Mouse (Mus musculus) liver, embryonic 13.5 days (tissue): Measurements from ENCODE around the gene Dzip1. TPM values are rescaled to one million over a fixed set of nuclear protein-coding genes. Genes with fewer than 3 reads are reported as not detected.

Source experiments
- ATAC-seq: fragments of 200-750 bp; cut with Nextera tagmentation; 2 replicates; pipeline ENCODE4 v1.8.0; 2017; ENCODE audit warnings: low read depth, mild to moderate bottlenecking, moderate number of reproducible peaks, moderate library complexity
- DNase-seq: peaks from one replicate; pipeline ENCODE4 v3.0.0; 2022
- H3K27ac ChIP-seq: fragments of 300-500 bp; sonication (generic); 2 replicates; pipeline ENCODE4 v1.5.1; 2015; ENCODE audit warnings: moderate library complexity, mild to moderate bottlenecking, inconsistent platforms
- H3K27me3 ChIP-seq: fragments of 300-500 bp; sonication (generic); 2 replicates; pipeline ENCODE4 v1.6.1; 2015; ENCODE audit warnings: mild to moderate bottlenecking, inconsistent platforms
- H3K36me3 ChIP-seq: fragments of 300-500 bp; sonication (generic); 2 replicates; pipeline ENCODE4 v1.6.1; 2015; ENCODE audit warnings: mild to moderate bottlenecking, inconsistent platforms
- H3K4me1 ChIP-seq: fragments of 300-500 bp; sonication (generic); replicated peaks from 2 replicates; pipeline ENCODE4 v1.6.1; 2015; ENCODE audit warnings: inconsistent platforms
- H3K4me2 ChIP-seq: fragments of 300-500 bp; sonication (generic); 2 replicates; pipeline ENCODE4 v1.6.1; 2015; ENCODE audit warnings: inconsistent platforms, mild to moderate bottlenecking, moderate library complexity
- H3K4me3 ChIP-seq: fragments of 300-500 bp; sonication (generic); replicated peaks from 2 replicates; pipeline ENCODE4 v1.5.1; 2015; ENCODE audit warnings: mild to moderate bottlenecking, inconsistent platforms
- H3K9ac ChIP-seq: fragments of 300-500 bp; sonication (generic); 2 replicates; pipeline ENCODE4 v1.6.1; 2015; ENCODE audit warnings: mild to moderate bottlenecking, inconsistent platforms
- H3K9me3 ChIP-seq: fragments of 300-500 bp; sonication (generic); replicated peaks from 2 replicates; pipeline ENCODE4 v1.6.1; 2016; ENCODE audit warnings: inconsistent platforms
- WGBS: fragments of 180-500 bp; shearing (Covaris S2); methylation state at CpG from one replicate; pipeline ENCODE4 v1.1.7; 2015; ENCODE audit not compliant: insufficient replicate concordance; 5-methylcytosine and 5-hydroxymethylcytosine counted together
- polyA plus RNA-seq: library from polyadenylated mRNA; unstranded; fragments of >200 nt; fragmentation: Nextera tagmentation; extraction: Ambion mirVana; gene quantifications from 2 replicates; pipeline ENCODE4 v1.2.1, GENCODE M21; 2015

Gene Dzip1
- polyA plus RNA-seq, 1 experiment from 2014 or later = 2.1 TPM

DNA sequence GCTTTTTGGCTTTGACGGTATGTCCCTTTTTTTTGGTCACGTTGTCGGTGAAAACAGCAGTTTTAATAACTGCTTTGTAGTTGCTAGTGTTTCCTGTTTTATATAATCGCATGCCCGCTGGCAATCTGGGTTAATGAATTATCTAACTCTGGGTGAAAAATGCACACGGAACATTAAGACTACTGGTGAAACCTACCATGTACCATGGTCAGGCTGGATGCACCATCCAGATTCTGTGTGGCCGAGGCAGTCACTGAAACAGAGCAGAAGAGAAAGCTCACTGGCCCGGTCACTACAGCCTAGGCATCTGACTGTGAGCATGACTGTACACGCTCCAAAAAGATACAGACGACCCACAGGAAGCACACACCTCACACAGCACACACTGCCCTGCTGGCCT is 29.6 kb downstream of the Dzip1 start:
- H3K27me3 ChIP-seq = no peaks in the 10 kb centered on the region
- ATAC-seq = no peak
- no peaks in the 10 kb centered on the region for H3K9me3 ChIP-seq
- H3K27ac ChIP-seq = no peak overlapping the region
- DNase-seq = no peak
- no peaks in the 10 kb centered on the region for H3K36me3 ChIP-seq
- no peak overlapping the region for H3K4me2 ChIP-seq
- no peaks in the 10 kb centered on the region for H3K4me1 ChIP-seq
- 75% methylated on average over 10 of the region's 10 CpGs for WGBS
- H3K9ac ChIP-seq = no peak overlapping the region
- H3K4me3 ChIP-seq = no peak overlapping the region

GRCm38 (mm10) chr14:118895228-118895627 is 30.0 kb downstream of the Dzip1 start:
- WGBS = 80% methylated on average over 7 of the region's 7 CpGs
- no peaks in the 10 kb centered on the region for H3K36me3 ChIP-seq
- no peaks in the 10 kb centered on the region for H3K9me3 ChIP-seq
- no peak for ATAC-seq
- no peak for DNase-seq
- no peaks in the 10 kb centered on the region for H3K27me3 ChIP-seq
- no peak overlapping the region for H3K4me3 ChIP-seq
- H3K9ac ChIP-seq = no peak overlapping the region
- H3K27ac ChIP-seq = no peak overlapping the region
- no peaks in the 10 kb centered on the region for H3K4me1 ChIP-seq
- H3K4me2 ChIP-seq = no peak overlapping the region

DNA sequence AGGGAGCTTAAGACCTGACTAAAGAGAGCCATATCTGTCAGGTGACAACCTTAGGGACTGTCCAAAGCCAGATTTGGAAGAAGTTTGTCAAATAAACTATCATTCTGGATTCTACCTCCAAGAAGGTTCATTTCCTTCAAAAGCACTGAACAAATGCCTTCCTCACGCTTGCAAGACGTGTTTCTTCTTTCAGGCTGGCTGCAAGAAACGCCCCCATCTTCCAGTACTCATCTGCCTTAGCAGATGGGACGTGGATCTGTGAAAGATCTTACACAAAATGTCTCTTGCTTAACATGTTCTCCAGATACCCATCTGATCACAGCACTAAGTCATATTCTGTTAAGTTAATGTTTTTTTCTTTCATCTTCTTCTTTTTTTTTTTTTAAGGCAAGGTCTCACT is 35.2 kb downstream of the Dzip1 start:
- ATAC-seq (no peak), DNase-seq (no peak)
- Histone ChIP-seq H3K9me3 (no peaks in the 10 kb centered on the region), H3K27me3 (no peaks in the 10 kb centered on the region), H3K9ac (no peak overlapping the region), H3K4me1 (peaks cover 14% of the 10 kb centered on the region), H3K4me2 (no peak overlapping the region), H3K36me3 (no peaks in the 10 kb centered on the region), H3K27ac (no peak overlapping the region), H3K4me3 (no peak overlapping the region)
- 70% methylated on average over 4 of the region's 4 CpGs for WGBS

- DNase-seq (no peak), ATAC-seq (peak; percentile 41)
- peaks cover 42% of the 10 kb centered on the region for H3K4me1 ChIP-seq
- 57% methylated on average over 7 of the region's 7 CpGs for WGBS
- H3K9ac ChIP-seq = 0 out of 2 replicates have a peak overlapping the region, but pooled peaks have one; percentile 11
- H3K4me3 ChIP-seq = no peak overlapping the region
- H3K27me3 ChIP-seq = no peaks in the 10 kb centered on the region
- peaks cover 6% of the 10 kb centered on the region; the same call in 1 of the 2 replicates for H3K36me3 ChIP-seq
- no peaks in the 10 kb centered on the region for H3K9me3 ChIP-seq
- H3K4me2 ChIP-seq = peak overlapping the region; percentile 62
- peak overlapping the region; percentile 74 for H3K27ac ChIP-seq
These were observed 41.1 kb downstream of the Dzip1 start for GRCm38 (mm10) chr14:118884250-118884556.

GRCm38 (mm10) chr14:118883344-118884249 is 41.7 kb downstream of the Dzip1 start:
- Histone ChIP-seq H3K4me2 (peak overlapping the region; percentile 62), H3K9me3 (no peaks in the 10 kb centered on the region), H3K36me3 (peaks cover 11% of the 10 kb centered on the region), H3K27me3 (no peaks in the 10 kb centered on the region), H3K4me3 (peak overlapping the region; percentile 41), H3K9ac (peak overlapping the region; percentile 53), H3K27ac (peak overlapping the region; percentile 74), H3K4me1 (peaks cover 42% of the 10 kb centered on the region)
- ATAC-seq (peak; percentile 93), DNase-seq (peak; percentile 59)
- WGBS = 48% methylated on average over 18 of the region's 18 CpGs

- Histone ChIP-seq H3K9me3 (no peaks in the 10 kb centered on the region), H3K36me3 (peaks cover 13% of the 10 kb centered on the region)
- WGBS = 84% methylated on average over 10 of the region's 10 CpGs
These were observed 44.6 kb downstream of the Dzip1 start for GRCm38 (mm10) chr14:118880696-118881095.

DNA sequence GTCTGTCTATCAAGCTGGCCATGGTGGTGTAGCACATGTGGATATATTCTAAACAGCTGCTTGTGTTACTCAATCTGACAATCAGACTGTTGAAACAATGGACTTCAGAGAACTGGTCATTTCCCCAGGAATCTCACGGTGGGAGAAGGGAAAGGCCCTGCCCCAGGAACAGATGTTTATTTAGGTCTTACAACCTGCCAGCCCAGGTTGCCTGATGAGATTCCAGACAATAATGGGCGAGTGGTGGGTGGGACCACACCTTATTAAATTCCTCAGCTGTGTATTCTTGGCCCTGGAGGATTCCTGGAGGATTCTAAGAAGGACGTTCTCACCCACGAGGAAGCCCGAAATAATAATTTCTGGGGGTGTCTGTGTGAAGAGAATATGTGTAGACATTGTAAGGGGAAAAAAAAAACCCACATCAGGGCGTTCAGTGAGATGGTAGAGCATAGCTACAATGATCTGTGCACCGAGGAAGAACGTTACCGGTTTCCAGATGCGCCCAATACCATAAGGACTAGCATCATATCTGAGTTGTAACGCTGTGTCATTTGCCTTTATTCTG is 46.8 kb downstream of the Dzip1 start:
- Histone ChIP-seq H3K27ac (no peak overlapping the region), H3K9ac (no peak overlapping the region), H3K9me3 (no peaks in the 10 kb centered on the region), H3K27me3 (no peaks in the 10 kb centered on the region), H3K4me1 (peaks cover 11% of the 10 kb centered on the region), H3K4me2 (no peak overlapping the region), H3K36me3 (peaks cover 13% of the 10 kb centered on the region), H3K4me3 (no peak overlapping the region)
- DNase-seq = no peak
- no peak for ATAC-seq
- 72% methylated on average over 11 of the region's 11 CpGs for WGBS

More at GRCm38 (mm10) chr14:118880696-118881095, 44.6 kb downstream of the Dzip1 start:
- no peak overlapping the region for H3K4me3 ChIP-seq
- H3K27me3 ChIP-seq = no peaks in the 10 kb centered on the region
- ATAC-seq (no peak), DNase-seq (no peak)
- H3K27ac ChIP-seq = no peak overlapping the region
- H3K9ac ChIP-seq = no peak overlapping the region
- H3K4me2 ChIP-seq = no peak overlapping the region
- H3K4me1 ChIP-seq = peaks cover 33% of the 10 kb centered on the region

DNA sequence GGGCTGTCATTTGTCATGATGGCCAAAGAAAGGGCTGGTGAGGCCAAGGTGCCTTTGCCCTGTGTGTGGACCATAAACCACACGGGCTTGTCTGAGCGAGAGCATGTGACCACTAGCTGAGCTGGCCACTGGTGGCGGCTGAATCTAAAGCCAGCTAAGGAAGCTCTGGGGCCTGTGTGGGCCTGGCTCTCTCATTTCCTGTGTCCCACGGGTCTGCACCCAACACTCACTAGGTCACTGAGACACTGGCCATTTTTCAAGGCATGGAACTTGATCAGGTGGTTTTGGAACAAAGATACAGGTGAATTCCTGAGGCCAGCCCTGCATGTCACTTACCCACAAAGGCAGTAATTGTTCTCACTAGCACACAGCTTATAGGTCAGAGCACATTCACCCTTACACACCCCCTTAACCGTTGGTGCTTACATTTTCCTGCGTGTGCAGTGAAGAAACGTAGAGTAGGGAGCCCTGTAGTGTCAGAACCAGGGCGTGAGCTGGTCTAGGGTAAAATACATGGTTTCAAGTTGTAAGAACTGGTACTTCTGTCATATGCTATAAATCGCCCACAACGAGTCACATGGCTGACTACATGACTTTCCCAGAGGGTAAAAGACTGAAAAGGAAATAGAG is 50.4 kb downstream of the Dzip1 start:
- Histone ChIP-seq H3K4me3 (no peak overlapping the region), H3K36me3 (peaks cover 13% of the 10 kb centered on the region), H3K27ac (no peak overlapping the region), H3K4me1 (peaks cover 8% of the 10 kb centered on the region), H3K4me2 (no peak overlapping the region), H3K27me3 (no peaks in the 10 kb centered on the region), H3K9me3 (no peaks in the 10 kb centered on the region), H3K9ac (no peak overlapping the region)
- DNase-seq (no peak), ATAC-seq (no peak)
- WGBS = 67% methylated on average over 10 of the region's 10 CpGs

DNA sequence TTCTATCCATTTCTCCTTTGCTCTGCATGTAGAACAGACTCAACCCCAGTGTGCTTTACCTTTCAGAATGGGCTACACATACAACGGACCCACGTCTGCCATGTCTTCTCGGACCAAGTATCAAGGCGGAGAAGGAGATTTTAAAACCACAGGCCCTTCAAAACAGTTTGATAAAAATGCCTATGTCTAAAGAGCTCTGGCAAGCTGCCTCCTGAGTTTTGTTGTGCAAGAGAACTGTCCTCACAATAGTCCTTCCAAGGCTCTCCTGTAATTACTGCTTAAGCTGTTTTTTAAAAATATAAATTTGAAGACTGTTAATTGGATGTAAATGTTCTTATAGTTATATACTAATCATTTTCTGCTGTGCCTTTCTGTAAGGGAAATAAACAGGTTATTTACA is 51.1 kb downstream of the Dzip1 start:
- peaks cover 6% of the 10 kb centered on the region for H3K36me3 ChIP-seq
- ATAC-seq (no peak), DNase-seq (no peak)
- H3K4me3 ChIP-seq = no peak overlapping the region
- no peak overlapping the region for H3K4me2 ChIP-seq
- WGBS = 43% methylated on average over 4 of the region's 4 CpGs
- no peak overlapping the region for H3K9ac ChIP-seq
- H3K9me3 ChIP-seq = no peaks in the 10 kb centered on the region
- peaks cover 16% of the 10 kb centered on the region for H3K4me1 ChIP-seq
- H3K27ac ChIP-seq = no peak overlapping the region
- no peaks in the 10 kb centered on the region for H3K27me3 ChIP-seq

DNA sequence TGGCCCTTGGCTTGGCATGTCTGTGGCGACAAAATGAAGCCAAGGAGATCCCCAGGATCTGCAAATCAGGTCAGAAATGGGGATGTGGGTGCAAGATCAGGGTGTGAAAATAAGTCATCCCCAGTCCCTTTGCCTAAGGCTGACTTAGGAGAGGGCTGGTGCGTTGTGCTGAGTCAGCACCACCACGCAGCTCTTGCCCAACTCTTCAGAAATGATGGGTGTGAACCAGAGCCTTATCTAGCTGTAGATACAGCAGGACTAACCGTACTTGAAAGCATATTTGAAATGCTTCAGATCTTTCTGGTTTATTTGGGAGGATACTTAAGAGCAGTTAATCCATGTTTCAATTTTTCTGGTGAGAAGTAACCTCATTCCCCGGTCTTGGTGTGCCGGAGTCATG is 55.5 kb downstream of the Dzip1 start:
- Histone ChIP-seq H3K27me3 (no peaks in the 10 kb centered on the region), H3K4me2 (peak overlapping the region; percentile 33), H3K36me3 (no peaks in the 10 kb centered on the region), H3K27ac (peak overlapping the region; percentile 25; the same call in 1 of the 2 replicates), H3K9me3 (no peaks in the 10 kb centered on the region), H3K4me3 (no peak overlapping the region), H3K4me1 (peaks cover 44% of the 10 kb centered on the region), H3K9ac (no peak overlapping the region)
- ATAC-seq (peak; percentile 94), DNase-seq (no peak)
- 45% methylated on average over 6 of the region's 6 CpGs for WGBS

- Histone ChIP-seq H3K9ac (no peak overlapping the region), H3K4me1 (peaks cover 44% of the 10 kb centered on the region), H3K27me3 (no peaks in the 10 kb centered on the region), H3K4me2 (no peak overlapping the region), H3K27ac (no peak overlapping the region), H3K4me3 (no peak overlapping the region), H3K36me3 (no peaks in the 10 kb centered on the region), H3K9me3 (no peaks in the 10 kb centered on the region)
- 84% methylated on average over 13 of the region's 13 CpGs for WGBS
- ATAC-seq (no peak), DNase-seq (no peak)
These were observed 57.0 kb downstream of the Dzip1 start for GRCm38 (mm10) chr14:118868102-118868724.
